ENCODE assay signal across 8 mouse cellular contexts in the genomic region with DNA sequence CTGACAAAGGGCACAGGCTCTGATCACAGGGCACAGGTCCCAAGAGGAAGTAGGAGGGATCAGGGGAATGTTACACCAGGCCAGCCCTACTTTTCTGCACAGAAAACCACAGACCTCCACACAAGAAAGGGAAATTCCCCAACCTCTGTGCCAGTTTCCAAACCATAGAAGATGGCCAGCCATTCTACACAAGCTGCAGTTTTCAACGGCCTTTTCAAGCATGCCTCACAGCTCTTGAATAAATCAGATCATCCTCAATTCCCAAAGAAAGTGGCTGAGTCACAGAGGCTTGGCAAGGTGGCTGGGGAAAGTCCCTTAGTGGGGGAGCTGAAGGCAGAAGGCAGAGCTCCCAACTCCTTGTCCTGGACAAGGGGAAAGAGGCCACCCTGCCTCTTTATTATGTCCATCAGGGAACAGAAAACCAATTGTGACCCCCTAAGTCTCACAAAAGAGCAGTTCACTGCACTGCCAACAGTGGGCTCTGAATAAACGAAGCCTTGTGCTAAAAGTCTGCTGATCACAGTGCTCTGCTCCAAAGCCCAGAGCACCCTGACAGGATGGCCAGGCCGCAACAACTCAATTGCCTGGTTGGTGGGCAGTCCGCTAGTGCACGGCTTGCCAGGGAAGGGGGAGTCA.
A peak's percentile ranks its signal among the peaks of the same experiment; 100 is the strongest.
DNase-seq lines count a peak whose midpoint lies in the region.

No protein-coding gene starts in this region.

- peak; percentile 73 for DNase-seq in gastrocnemius, adult 18-20 months (ENCODE audit: low spot score)
- no peak for DNase-seq in gastrocnemius, postnatal 4 days (ENCODE audit: low spot score in 2 of 2)
- DNase-seq in brain, embryonic 18.5 days (ENCODE audit: low read depth, low spot score): peak; percentile 64
- DNase-seq in frontal cortex, postnatal 36 days (ENCODE audit: low spot score in 2 of 2): peak; percentile 65 to 75
- DNase-seq in left cerebral cortex, adult 18-20 months (ENCODE audit: low spot score in 2 of 2): peak; percentile 40 to 52
- peak; percentile 45 to 53 for DNase-seq in right cerebral cortex, adult 2 months (ENCODE audit: low spot score in 2 of 2)
- no peak for DNase-seq in kidney, postnatal 10 days
- DNase-seq in kidney, adult 18-20 months: no peak

Comparison
In these comparisons a context has a peak if more than half of its experiments do, and no peak if none do; other contexts are left out.
1. DNase-seq: peak in gastrocnemius, adult 18-20 months (single experiment), brain, embryonic 18.5 days (single experiment), frontal cortex, postnatal 36 days (2 of 2), left cerebral cortex, adult 18-20 months (2 of 2) and right cerebral cortex, adult 2 months (2 of 2); none in gastrocnemius, postnatal 4 days (0 of 2), kidney, postnatal 10 days (single experiment) and kidney, adult 18-20 months (single experiment).